Mouse (Mus musculus) kidney, adult 2 months (tissue): ENCODE results near the gene Gm9936.

Source experiments
- CTCF ChIP-seq: fragments of 200-500 bp; conservative IDR thresholded peaks from 2 replicates; pipeline ENCODE4 v1.5.1; 2011; ENCODE audit warnings: low read depth, mild to moderate bottlenecking, control low read depth, low read length, moderate library complexity, mixed read lengths; ENCODE audit not compliant: insufficient read depth, insufficient read length
- POLR2A ChIP-seq: fragments of 200-500 bp; IDR thresholded peaks from one replicate; pipeline ENCODE4 v1.6.1; 2011; ENCODE audit warnings: low read depth, low read length, control low read depth

GRCm38 (mm10) chr5:114864813-114865212, 6.3 kb upstream of the Gm9936 start:
- TF ChIP-seq CTCF (no peak), POLR2A (no peak)
